Mouse (Mus musculus): Measurements from ENCODE around the gene Rpl3l.
A peak's percentile ranks its signal among the peaks of the same experiment; 100 is the strongest.

Rpl3l gene

DNA sequence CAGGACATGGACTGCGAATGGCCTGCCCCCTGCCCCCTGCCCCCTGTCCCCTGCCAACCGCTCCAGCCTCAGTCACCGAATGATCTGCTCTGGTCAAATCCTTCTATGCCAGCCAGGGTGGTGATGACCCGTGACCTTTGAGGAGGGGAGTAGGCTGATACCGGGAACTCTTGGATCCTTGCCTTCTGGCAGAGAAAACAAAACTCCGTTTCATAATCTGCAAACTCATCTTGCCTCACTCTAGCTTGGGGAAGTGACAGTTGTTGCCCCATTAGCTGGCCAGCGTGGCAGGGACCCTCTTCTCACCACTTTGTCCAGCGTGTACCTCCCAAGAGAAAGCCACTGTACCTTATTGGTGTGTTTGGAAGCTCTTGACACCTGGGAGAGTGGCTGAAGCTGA is 14.7 kb downstream of the Rpl3l start:
- no peak for DNase-seq (ENCODE audit: low spot score in 2 of 2)

- no peak for DNase-seq (ENCODE audit: low spot score in 2 of 2)
Observed at GRCm38 (mm10) chr17:24743896-24744295, 16.3 kb downstream of the Rpl3l start.

GRCm38 (mm10) chr17:24744381-24744780 is 16.8 kb downstream of the Rpl3l start:
- DNase-seq (ENCODE audit: low spot score in 2 of 2): no peak

- DNase-seq (ENCODE audit: low spot score in 2 of 2): peak in 1 of 2 experiments; percentile 92
Observed at GRCm38 (mm10) chr17:24745526-24746497, 18.2 kb downstream of the Rpl3l start.

GRCm38 (mm10) chr17:24746986-24747385 is 19.4 kb downstream of the Rpl3l start:
- DNase-seq (ENCODE audit: low spot score in 2 of 2): no peak

GRCm38 (mm10) chr17:24751528-24751927 is 23.9 kb downstream of the Rpl3l start:
- no peak for DNase-seq (ENCODE audit: low spot score in 2 of 2)

DNA sequence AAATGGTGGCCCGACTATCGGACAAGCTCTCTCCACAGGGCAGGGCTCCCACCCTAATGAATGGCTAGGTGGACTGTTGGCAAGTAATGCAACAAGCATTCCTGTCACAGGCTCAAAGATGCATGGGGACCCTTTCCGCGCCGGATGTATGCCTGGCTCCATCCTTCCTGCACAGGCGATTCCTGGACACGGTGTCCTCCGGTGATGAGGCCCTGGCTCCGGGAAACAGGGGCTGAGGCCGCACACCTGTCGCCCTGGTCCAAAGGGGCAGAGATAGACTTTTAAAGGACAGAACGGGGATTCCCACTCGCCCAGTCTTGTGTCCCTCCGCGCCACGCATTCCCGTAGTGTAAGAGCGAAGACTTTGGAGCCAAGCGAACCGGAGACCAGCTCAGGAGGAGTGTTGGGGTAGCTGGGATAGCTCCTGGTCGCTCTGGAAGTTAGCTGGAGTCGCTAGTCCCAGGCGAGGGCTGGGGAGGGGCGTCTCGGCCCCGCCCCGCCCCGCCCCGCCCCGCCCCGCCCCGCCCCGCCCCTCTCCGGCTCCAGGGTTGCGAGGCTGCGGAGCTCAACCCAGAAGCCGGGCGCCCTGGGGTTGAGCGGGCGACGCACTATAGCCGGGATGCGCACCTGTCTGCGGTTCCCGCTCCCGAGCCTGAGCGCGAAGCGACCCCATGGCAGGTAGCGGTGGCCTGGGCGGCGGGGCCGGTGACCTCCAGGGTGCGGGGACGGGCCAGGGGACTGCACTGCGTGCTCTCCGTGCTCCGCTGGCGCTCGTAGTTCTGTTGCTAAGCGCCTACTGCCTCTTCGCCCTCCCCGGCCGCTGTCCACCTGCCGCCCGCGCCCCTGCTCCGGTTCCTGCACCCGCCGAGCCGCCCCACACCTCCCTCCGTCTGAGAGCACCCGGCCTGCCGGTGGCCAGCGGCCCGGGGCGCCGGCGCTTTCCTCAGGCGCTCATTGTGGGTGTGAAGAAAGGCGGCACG is 25.1 kb downstream of the Rpl3l start, which contains the start of gene Hs3st6:
TSS of gene Hs3st6 (plus strand) at position 574 of the 980 bp plus-strand sequence.
- no peak for DNase-seq (ENCODE audit: low spot score in 2 of 2)

DNA sequence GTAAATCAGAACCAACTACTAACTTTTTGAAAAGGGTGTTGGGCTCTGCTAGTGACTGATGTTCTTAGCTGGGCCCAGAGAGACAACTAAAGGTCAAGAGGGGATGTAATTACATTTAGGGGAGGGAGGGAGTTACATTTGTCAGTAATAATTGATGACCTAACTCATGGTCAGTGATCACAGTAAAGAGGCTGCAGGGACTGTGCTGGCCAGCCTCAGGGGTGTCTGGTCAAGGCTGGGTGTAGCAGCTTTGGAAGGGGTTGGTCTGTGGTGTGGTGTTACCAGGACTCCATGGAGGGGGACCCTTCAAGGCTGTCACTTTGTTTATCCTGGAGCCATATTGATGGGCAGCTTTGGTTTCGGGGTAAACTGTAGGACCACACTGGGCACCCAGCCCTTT is 29.8 kb downstream of the Rpl3l start:
- no peak for DNase-seq (ENCODE audit: low spot score in 2 of 2)

DNA sequence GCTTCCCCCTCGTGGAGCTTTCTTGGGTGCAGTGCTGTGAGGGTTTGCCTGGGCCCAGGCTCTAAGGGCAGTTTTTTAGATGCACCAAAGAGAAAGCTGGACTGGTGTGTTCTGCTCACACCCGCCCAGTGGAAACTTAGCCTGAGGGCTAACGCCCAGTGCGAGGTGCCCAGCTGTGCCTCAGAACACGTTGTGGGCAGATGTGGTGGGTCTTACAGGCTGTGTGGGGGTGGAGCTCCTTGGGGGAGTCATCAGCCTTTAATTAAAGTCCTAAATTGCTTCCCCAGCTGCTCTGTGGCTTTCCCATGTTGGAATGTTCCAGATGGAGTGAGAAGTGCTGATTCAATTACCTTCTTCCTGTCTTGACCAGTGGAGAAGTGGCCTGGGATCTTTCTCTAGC is 33.5 kb downstream of the Rpl3l start:
- DNase-seq (ENCODE audit: low spot score in 2 of 2): no peak

DNA sequence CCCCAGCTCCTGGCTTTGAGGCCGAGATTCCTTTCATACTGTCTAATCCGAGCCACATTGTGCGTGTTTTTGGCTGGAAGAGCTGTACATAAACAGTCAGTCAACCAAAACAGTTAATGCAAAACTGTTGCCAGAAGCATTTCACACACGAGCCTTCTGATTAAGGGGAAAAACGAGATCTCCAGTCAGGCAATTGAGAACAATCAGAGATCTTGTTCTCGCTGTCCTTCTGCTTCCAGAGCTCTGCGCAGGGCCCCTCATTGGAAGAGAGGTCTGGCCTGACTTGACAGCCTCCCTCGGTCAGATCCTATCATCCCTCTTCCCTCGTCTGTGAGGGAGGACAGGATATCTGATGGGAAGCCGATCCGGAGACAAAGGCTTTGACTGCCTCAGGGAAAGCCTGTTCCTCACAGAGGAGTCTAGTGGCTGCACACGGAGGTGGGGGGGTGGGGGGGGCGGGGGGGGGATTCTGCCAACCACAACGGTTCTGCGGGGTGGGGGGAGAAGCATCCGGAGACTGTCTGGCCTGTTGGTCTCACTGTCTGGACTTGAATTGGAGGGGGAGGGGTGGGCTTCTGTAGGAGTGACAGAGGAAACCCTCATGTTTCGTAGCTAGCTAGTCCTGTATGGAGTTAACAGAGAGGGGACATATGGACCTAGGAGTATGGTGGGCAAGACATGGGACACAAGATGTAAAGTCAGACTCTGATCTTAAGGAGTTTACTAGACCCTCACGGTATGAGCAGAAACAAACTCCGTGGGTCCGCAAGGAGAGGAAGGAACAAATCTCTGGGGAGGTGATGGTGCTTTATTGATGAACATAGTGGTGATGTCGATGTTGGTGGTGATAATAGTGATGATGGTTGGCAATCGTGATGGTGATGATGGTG is 37.6 kb downstream of the Rpl3l start:
- no peak for DNase-seq (ENCODE audit: low spot score in 2 of 2)

DNA sequence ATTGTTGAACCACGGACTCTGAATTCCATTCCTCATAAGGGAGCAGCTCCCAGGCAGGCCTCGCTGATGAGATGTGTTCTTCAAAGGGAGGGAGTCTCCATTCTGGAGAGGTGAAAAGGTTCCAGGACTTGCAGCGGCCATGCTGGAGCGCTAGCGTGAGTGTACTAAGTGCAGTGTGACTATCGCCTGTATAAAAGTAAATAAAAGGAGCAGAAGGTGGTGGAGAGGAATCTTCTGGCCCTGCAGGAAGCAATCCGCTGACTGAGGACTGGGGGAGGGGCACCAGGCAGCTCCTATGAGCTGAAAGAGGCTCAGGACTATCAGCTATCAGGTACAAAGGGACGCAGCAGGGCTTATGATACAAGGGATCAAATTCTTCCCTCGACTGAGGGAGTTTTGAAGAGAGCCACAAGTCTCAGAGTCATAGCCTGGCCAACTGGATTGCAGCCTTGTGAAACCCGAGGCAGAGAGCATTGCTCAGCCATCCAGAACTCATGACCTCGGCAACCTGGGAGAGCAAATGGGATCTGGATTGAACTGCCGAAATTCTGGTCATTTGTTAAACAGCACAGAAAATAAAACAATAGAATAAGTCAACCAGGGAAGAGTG is 38.8 kb downstream of the Rpl3l start:
- no peak for DNase-seq (ENCODE audit: low spot score in 2 of 2)

DNA sequence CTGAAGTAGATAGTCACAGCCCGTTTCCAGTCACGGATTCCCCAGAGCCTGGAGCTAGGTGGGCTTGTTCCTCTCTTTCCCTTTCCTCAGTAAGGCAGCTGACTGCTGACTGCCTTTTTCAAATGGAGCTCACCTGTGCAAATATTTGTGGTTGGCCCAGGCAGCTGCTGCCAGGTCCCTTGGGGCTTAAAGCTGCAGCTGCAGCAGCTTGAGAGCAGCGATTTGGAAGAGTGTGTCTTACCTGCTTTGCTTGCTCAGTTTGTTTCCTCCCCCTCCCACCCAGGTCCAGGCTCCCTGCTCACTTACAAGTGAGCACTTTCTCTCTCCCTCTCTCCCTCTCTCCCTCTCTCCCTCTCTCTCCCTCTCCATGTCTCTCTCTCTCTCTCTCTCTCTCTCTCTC is 41.5 kb downstream of the Rpl3l start:
- no peak for DNase-seq (ENCODE audit: low spot score in 2 of 2)

DNA sequence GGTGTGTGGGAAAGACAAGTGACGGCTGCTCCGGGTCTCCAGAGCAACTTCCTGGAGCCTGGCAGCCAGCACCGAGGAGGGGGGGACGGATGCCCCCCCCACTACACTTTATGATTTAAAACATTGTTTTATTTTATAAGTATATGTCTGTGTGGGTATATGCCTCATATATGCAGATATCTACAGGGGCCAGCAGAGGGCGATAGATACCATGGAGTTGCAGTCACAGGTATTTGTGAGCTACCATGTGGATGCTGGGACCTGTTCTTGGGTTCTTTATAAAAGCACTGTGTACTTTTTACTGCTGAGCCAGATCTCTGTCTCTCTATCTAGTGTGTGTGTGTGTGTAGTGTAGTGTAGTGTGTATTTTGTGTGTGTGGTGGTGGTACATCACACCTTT is 45.6 kb downstream of the Rpl3l start:
- DNase-seq (ENCODE audit: low spot score in 2 of 2): no peak

GRCm38 (mm10) chr17:24775173-24775572 is 47.6 kb downstream of the Rpl3l start:
- DNase-seq (ENCODE audit: low spot score in 2 of 2): no peak

- DNase-seq (ENCODE audit: low spot score in 2 of 2): no peak
Observed at GRCm38 (mm10) chr17:24777073-24777472, 49.5 kb downstream of the Rpl3l start.

DNA sequence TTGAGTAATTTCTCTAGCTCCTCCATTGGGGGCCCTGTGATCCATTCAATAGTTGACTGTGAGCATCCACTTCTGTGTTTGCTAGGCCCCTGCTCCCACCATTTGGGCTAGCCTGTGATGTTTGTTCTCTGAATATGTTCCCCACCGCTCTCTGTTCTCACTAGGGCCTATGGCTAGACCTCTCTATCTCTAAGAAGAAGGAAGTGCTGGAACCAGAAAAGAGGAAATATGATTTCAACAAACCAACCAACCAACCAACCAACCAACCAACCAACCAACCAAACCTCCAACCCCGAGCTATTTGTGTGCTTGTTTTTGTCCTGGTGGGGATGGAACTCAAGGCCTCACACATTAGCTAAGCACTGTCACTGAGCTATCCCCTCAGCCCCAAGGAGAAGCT is 53.2 kb downstream of the Rpl3l start:
- DNase-seq (ENCODE audit: low spot score in 2 of 2): no peak

Measured in left cerebral cortex, adult 9 months (tissue).